Mouse (Mus musculus): Measurements from ENCODE around the gene Capn13. TPM values are rescaled to one million over a fixed set of nuclear protein-coding genes. Genes with fewer than 3 reads are reported as not detected.

Gene Capn13
- 0.38 and 0.56 TPM in 2 replicates for polyA plus RNA-seq (2012; rRNA removed)

DNA sequence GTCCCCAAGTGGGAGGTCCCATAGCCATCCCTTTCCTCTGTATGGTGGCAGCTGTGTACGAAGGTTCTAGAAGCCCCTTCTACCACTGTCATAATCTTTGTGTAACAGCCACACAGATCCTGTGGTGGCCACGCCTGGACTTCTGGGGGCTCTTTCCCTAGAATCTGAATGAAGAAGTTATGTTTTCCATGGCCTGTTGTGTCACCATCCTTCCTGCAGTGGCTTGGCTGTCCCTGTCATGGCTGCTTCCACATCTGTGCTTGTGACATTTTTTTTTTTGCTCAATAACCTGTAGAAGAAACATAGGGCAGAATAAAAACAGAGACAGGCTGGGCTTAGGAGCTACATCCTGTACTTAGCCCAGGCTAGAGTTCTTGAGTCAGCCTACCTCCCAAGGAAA lies at the start of gene Capn13:
TSS of gene Capn13 (minus strand) at position 5 of the 400 bp plus-strand sequence.
- DNase-seq (ENCODE audit: low read depth): no peak

- no peak for DNase-seq (ENCODE audit: low read depth)
These were observed 48.4 kb upstream of the Capn13 start for GRCm38 (mm10) chr17:73449104-73449503.

DNA sequence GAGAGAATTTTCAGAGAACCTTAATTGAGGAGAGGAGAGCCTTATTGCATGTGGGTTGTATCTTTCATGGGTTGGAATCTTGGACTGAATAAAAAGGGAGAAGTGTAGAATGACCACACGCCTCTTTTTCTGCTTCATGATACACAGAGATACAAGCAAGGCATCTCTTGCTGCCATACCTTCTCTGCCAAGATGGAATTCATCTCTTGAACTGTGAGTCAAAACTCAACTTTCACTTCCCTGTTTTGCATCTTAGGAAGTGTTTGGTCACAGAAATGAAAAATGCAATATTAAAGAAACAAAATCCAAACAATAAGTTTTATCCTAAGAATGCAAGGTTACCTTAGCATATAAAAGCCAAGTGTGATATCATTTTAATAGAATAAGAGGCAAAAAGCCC lies 40.1 kb upstream of the Capn13 start:
- DNase-seq (ENCODE audit: low read depth): no peak

DNA sequence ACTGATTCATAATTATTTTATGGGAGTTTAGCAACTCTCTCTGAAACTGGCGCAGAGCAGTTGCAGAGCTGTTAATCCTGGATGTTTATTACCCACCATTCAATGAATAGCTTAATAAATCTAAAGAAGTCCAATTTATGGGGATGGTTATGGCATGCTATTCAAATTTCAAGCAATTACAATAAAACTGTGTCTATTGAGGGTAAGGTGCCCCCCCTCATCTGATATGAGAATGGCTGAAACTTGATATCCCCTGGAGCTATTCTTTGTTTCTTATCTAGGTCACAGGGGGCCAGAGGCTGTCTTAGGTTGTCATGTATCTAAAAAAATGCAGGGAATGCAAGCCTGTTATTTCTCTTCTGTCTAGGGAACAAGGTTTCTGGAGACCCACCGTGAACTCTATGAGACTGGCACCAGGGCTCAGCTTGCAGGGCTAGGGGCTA lies 31.9 kb upstream of the Capn13 start:
- no peak for DNase-seq (ENCODE audit: low read depth)

DNA sequence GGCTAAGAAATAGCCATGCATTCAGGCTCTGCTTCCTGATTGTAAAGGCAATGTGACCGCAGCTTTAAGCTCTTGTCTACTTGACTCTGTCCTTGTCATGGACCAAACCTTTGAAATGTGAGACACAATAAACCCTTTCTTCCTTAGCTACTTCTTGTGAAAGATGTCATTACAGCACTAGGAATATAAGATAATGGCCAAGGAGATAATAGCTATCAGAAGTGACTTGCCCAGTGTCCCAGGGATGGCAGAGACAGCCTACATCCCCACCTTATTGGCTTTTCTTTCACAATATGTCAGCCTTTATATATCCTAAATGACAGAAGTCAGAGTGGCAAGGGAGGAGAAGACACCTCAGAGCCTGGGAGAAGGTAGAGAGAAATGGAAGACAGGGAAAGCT lies 31.4 kb upstream of the Capn13 start:
- DNase-seq (ENCODE audit: low read depth): no peak

DNA sequence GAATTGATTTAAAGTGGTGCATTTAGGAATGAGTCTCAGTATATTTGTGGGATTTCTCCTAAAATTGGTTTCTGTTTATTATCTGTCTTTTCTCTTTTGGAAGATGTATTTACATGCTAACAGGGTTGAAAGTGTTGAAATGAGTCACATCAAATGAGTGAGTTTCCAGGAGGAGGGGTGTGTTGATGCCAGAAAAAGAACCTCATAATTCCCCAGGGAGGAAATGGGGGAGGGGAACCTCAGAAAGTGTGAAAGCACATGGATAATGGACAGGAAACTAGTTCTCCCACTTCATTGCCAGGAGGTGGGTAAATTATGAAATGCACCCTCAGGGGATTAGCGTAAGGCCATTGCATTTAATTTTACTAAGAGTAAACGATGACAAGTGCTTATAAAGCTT lies 16.7 kb upstream of the Capn13 start:
- DNase-seq (ENCODE audit: low read depth): no peak

- no peak for DNase-seq (ENCODE audit: low read depth)
These were observed 15.6 kb upstream of the Capn13 start for GRCm38 (mm10) chr17:73416181-73416795.

DNA sequence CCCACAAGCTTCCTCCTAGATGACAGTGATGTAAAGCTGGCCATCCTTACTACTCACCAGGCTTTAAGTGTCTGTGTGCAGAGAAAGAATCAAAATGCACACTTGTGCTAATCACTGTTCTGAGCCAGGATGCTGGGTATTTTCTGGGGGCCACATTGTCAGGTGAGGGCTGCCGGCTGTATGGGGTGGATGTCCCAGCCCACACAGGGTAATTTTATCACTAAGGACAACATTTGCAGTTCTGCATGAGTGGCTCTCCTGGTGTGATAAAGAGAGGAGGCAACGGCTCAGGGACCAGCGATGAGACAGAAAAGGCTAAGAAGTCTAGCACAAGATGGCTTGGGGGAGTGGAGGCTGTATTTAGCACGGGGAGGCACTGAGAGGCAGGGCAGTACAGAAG lies 11.2 kb upstream of the Capn13 start:
- no peak for DNase-seq (ENCODE audit: low read depth)

DNA sequence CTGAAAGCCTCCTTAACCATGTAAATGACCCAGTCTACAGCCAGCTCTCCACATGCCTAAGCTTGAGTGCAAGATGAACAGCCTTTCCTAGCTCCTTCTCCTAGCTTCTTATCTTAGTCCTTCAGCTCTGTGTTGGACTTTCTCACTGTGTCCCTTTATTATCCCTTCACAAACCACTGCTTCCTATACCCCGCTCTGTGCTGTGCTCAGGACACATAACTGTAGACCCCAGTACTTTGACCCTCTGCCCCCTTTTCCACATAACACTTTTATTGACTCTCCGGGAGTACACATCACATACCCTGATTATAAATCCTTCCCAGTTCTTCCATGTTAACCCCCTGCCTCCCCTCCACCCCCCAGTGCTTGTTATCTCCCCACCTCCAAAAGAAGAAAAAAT lies 606 bp upstream of the Capn13 start:
- no peak for DNase-seq (ENCODE audit: low read depth)

DNA sequence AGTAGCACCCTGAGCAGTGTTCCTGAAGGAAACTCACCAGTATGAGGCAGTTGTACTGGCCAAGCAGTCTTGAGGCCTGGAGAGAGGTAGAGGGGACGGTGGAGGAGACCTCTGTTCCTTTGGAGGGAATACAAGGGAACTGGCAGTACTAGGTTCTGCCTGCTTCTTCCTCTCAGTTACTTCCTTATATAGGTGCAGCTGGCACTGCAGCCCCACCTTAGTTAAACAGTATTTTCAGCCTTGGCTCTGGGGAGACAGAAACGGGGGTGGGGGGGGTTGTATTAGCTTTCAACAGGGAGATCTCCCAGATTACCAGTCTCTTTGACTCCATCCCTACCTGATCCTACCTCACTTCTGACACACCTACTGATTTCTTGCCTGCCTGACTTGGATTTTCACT lies 1.5 kb downstream of the Capn13 start:
- DNase-seq (ENCODE audit: low read depth): no peak

GRCm38 (mm10) chr17:73393361-73393760 lies 7.3 kb downstream of the Capn13 start:
- DNase-seq (ENCODE audit: low read depth): no peak

DNA sequence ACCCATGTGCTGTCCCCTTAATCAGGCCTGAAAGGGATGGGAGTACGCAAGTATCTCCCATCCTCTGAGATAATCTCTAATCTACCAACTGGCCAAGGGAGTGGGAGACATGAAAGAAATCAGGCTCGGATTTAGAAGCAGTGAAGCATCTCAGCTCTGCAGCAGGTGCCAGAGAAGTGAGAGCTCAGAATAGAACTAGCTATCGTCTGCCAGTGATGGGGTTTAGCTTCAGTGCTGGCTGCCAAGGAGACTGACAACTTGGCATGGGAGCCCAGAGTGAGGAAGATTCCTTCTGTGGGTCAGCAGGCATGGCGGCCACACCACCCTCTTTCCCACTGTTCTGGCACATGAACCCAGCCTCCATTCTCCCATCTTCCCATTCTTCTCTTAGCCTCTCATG lies 8.9 kb downstream of the Capn13 start:
- DNase-seq (ENCODE audit: low read depth): no peak

GRCm38 (mm10) chr17:73390191-73391089 lies 10.2 kb downstream of the Capn13 start:
- DNase-seq (ENCODE audit: low read depth): no peak

DNA sequence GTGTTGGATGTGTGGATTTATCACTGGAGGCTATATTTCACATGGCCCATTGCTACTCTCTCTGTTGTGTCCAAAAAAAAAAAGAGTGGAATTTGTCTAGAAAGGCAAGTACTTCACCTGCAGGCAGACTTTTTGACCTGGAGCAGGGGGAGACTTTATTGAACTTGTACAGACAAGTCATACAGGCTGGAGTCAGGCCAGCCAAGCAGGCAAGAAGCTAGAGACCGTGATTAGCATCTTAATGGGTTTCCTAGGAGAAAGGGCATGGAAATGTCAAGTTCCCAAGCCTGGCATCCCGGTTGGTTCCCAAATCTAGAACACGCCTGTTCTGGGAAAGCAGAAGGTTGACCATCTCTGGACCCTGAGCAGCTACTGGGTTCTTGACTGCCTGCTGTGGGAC lies 11.3 kb downstream of the Capn13 start:
- DNase-seq (ENCODE audit: low read depth): no peak

DNA sequence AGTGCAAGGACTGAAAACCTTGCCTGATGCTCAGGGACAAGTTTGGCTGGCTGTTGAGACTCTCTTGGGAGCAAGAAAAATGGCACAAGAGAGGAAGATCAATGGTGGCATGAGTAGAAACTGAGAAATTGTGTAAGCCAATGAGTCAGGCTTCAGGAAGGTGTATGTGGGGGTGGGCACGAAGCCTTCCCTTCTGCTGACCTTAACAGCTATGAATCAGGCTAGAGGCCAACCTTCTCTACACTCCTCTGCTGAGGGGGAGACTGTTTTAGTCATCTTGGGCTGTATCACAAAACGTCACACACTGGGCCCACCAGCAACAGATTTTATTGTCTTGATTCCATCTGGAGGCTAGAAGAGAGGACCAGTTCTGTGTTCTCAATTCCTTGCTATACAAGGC lies 14.1 kb downstream of the Capn13 start:
- no peak for DNase-seq (ENCODE audit: low read depth)

GRCm38 (mm10) chr17:73385940-73386339 lies 14.7 kb downstream of the Capn13 start:
- DNase-seq (ENCODE audit: low read depth): no peak

DNA sequence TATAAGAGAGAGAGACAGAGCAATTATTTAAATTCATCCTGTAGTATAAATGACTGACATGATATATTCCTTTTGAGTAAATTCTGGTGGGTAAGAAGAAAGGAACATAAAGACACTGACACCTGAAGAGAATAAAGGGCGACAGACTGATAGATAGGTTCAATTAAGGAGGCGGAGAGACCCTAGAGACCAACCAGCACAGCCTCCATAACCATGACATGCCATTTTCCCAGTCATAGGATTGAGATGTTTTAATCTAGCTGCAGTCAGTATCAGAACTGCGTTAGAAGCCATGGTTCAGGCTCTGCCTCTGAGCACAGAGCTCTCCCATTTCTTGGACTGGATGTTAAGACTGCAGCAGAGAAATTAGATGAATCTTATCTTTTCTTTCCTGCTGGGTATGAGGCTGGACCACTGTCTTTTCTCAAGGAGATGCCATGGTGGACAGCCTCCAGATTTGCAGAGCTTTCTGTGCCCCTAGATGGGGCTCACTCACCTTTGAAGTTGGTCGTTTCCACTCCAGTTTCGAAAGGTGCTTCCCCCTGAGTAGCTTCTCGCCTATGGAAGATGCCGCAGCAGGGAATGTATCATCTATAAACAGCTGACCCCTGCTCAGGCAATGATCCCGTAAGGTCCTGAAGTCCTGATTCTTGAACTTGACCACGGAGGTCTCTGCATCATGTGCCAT lies 18.2 kb downstream of the Capn13 start:
- no peak for DNase-seq (ENCODE audit: low read depth)

DNA sequence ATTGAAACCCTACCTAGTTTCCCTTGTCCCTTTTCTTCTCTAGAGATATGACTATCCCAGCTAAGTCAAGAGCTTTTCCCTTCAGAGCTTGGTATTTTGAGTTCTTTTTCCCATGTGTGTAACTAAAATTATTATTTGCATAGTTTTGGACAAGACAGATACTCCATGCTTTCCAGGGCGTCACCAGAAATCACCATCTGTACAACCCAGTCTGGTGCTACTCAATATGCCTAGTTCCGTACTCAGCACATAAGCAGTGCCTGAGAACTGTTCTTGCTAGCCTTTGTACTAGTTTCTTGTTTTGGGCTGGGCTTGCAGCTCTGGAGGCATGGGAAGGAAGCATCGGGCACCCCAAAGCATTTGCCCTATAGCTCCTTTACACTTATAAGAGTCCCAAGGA lies 19.0 kb downstream of the Capn13 start:
- no peak for DNase-seq (ENCODE audit: low read depth)

DNA sequence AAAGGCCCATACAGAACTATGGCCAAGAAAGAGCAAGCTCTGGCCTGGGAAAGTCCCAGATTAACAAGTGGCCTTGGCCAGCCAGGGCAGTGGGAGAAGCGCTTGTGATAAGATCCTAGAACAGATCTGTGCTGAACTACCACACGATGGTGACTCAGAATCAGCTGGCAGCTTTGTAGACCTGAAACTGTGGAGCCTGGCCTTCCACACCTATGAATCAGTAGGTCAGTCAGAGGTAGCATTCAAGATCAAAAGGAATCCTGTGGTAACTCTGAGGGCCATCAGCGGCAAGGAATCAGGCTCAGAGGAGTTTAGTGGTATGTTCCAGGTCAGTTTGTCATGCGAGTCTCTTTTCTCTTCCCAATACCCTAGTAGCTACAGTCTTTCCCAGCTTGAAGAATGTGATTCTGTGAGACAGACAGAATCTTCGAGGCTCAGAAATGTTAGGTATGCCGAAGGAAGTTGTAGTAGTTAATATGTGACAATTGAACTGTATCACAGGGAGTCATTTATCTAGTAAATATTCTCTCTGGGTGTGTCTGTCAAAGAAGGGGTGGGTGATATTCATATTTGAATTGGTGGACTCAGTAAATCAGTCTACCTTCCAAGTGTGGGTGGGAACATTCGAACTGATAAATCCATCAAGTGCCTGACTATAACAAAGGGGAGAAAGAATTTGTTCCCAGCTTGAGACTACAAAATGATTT lies 22.7 kb downstream of the Capn13 start:
- DNase-seq (ENCODE audit: low read depth): no peak

DNA sequence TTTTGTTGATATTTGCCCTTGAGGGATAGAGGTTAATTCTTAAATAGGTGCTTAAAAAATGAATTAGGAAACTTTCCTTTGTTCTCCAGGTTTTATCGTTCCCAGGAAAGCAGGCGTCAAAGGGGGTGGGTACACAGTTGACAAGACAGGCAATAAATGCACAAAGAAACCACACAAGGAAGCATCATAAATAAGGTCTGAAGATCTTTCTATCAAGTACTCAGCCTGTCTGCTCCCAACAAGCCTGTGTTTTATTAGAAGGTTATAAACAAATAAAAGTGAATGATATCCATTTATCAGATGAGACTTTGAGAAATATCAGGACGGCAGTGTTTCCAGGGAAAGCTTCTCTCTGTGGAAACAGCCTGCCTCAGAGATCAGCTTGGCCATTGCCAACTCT lies 33.3 kb downstream of the Capn13 start:
- no peak for DNase-seq (ENCODE audit: low read depth)

DNA sequence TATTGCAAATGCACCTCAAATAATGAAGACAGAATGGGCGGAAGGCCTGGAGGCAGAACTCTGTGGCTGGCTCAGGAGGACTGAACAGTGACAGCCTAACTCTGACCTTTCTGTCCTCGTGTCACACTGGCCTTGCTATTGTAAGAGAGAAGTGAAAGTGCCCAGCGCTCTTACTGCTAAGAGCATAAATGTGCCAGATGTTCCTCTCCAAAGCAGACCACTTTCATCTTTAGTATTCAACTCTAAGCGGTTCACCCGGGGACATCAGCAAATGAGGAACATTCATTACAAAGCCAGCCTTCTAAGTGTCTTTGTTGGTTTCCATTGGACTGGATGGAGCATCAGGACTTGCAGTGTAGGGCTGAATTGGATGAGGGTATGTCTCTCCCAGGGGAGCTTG lies 39.6 kb downstream of the Capn13 start:
- DNase-seq (ENCODE audit: low read depth): no peak
